Mouse (Mus musculus) embryonic facial prominence, embryonic 11.5 days (tissue): ENCODE data around the gene Pax3. TPM values are rescaled to one million over a fixed set of nuclear protein-coding genes. Genes with fewer than 3 reads are reported as not detected.

Experiments used
- ATAC-seq: fragments of 200-750 bp; cut with Nextera tagmentation; replicated peaks from 2 replicates; pipeline ENCODE4 v1.8.0; 2017; ENCODE audit warnings: low read depth; ENCODE audit not compliant: insufficient number of reproducible peaks, low FRiP score, low TSS enrichment
- DNase-seq: peaks from one replicate; pipeline ENCODE4 v3.0.0-alpha.2; 2015; ENCODE audit warnings: low spot score
- H3K27ac ChIP-seq: fragments of 300-500 bp; sonication (generic); replicated peaks from 2 replicates; pipeline ENCODE4 v1.5.1; 2014; ENCODE audit warnings: mild to moderate bottlenecking, low read depth, low read length, control low read depth
- H3K27me3 ChIP-seq: fragments of 300-500 bp; sonication (generic); 2 replicates; pipeline ENCODE4 v1.6.1; 2014; ENCODE audit warnings: mild to moderate bottlenecking, low read length, moderate library complexity, mixed read lengths; ENCODE audit not compliant: control insufficient read depth, insufficient read depth
- H3K36me3 ChIP-seq: fragments of 300-500 bp; sonication (generic); replicated peaks from 2 replicates; pipeline ENCODE4 v1.6.1; 2014; ENCODE audit warnings: low read depth, mild to moderate bottlenecking, low read length, moderate library complexity, mixed read lengths; ENCODE audit not compliant: control insufficient read depth, insufficient read depth
- H3K4me1 ChIP-seq: fragments of 300-500 bp; sonication (generic); 2 replicates; pipeline ENCODE4 v1.6.1; 2014; ENCODE audit warnings: low read length, mixed read lengths; ENCODE audit not compliant: control insufficient read depth, insufficient read depth
- H3K4me2 ChIP-seq: fragments of 300-500 bp; sonication (generic); 2 replicates; pipeline ENCODE4 v1.6.1; 2014; ENCODE audit warnings: low read depth, mild to moderate bottlenecking, control low read depth, low read length, moderate library complexity
- H3K4me3 ChIP-seq: fragments of 300-500 bp; sonication (generic); 2 replicates; pipeline ENCODE4 v1.5.1; 2014; ENCODE audit warnings: low read depth, low read length, control low read depth
- H3K9ac ChIP-seq: fragments of 300-500 bp; sonication (generic); replicated peaks from 2 replicates; pipeline ENCODE4 v1.6.1; 2014; ENCODE audit warnings: mild to moderate bottlenecking, control low read depth, low read length
- H3K9me3 ChIP-seq: fragments of 300-500 bp; sonication (generic); replicated peaks from 2 replicates; pipeline ENCODE4 v1.6.1; 2016; ENCODE audit warnings: mild to moderate bottlenecking, low read length, inconsistent platforms, mixed read lengths; ENCODE audit not compliant: control insufficient read depth
- WGBS: fragments of 180-500 bp; shearing (Covaris S2); extraction: QIAGEN DNeasy Blood & Tissue Kit; methylation state at CpG from one replicate; pipeline ENCODE4 v1.1.7; 2014; 5-methylcytosine and 5-hydroxymethylcytosine counted together
- polyA plus RNA-seq: library from polyadenylated mRNA; unstranded; fragments of >200 nt; fragmentation: Nextera tagmentation; extraction: Ambion mirVana; gene quantifications from 2 replicates; pipeline ENCODE4 v1.2.1, GENCODE M21; 2014

Gene Pax3
- polyA plus RNA-seq, 1 experiment from 2014 or later: 16.2 TPM

- no peak for ATAC-seq
- Histone ChIP-seq H3K4me2 (no peak overlapping the region), H3K36me3 (no peaks in the 10 kb centered on the region), H3K9me3 (no peaks in the 10 kb centered on the region), H3K27me3 (no peaks in the 10 kb centered on the region), H3K9ac (no peak overlapping the region), H3K27ac (no peak overlapping the region), H3K4me1 (no peaks in the 10 kb centered on the region), H3K4me3 (no peak overlapping the region)
- WGBS: 17% methylated on average over 6 of the region's 6 CpGs
- no peak for DNase-seq
Measured at GRCm38 (mm10) chr1:78157930-78158329, 39.0 kb downstream of the Pax3 start.

GRCm38 (mm10) chr1:78155796-78156195 lies 41.1 kb downstream of the Pax3 start:
- Histone ChIP-seq H3K9me3 (no peaks in the 10 kb centered on the region), H3K27ac (no peak overlapping the region), H3K9ac (no peak overlapping the region), H3K27me3 (no peaks in the 10 kb centered on the region), H3K36me3 (no peaks in the 10 kb centered on the region), H3K4me2 (no peak overlapping the region), H3K4me1 (no peaks in the 10 kb centered on the region), H3K4me3 (no peak overlapping the region)
- ATAC-seq (no peak), DNase-seq (no peak)
- WGBS: 91% methylated on average over 4 of the region's 4 CpGs

- ATAC-seq: no peak
- 24% methylated on average over 2 of the region's 2 CpGs for WGBS
Measured at GRCm38 (mm10) chr1:78148011-78148623, 48.8 kb downstream of the Pax3 start.

GRCm38 (mm10) chr1:78143403-78143802 lies 53.5 kb downstream of the Pax3 start:
- 30% methylated on average over 6 of the region's 6 CpGs for WGBS
- Histone ChIP-seq H3K27me3 (peaks cover 10% of the 10 kb centered on the region), H3K4me2 (no peak overlapping the region), H3K9ac (no peak overlapping the region), H3K4me1 (no peaks in the 10 kb centered on the region; the same call in 1 of the 2 replicates), H3K27ac (no peak overlapping the region), H3K9me3 (no peaks in the 10 kb centered on the region), H3K36me3 (no peaks in the 10 kb centered on the region), H3K4me3 (no peak overlapping the region)
- DNase-seq (no peak), ATAC-seq (no peak)

More at GRCm38 (mm10) chr1:78148011-78148623, 48.8 kb downstream of the Pax3 start:
- H3K9me3 ChIP-seq: no peaks in the 10 kb centered on the region
- H3K4me2 ChIP-seq: no peak overlapping the region
- no peak overlapping the region for H3K27ac ChIP-seq
- DNase-seq: no peak
- H3K9ac ChIP-seq: no peak overlapping the region
- H3K27me3 ChIP-seq: no peaks in the 10 kb centered on the region; the same call in 1 of the 2 replicates
- no peak overlapping the region for H3K4me3 ChIP-seq
- no peaks in the 10 kb centered on the region for H3K4me1 ChIP-seq
- no peaks in the 10 kb centered on the region for H3K36me3 ChIP-seq

GRCm38 (mm10) chr1:78142912-78143311 lies 54.0 kb downstream of the Pax3 start:
- no peak overlapping the region for H3K4me3 ChIP-seq
- H3K4me2 ChIP-seq: no peak overlapping the region
- H3K9ac ChIP-seq: no peak overlapping the region
- no peaks in the 10 kb centered on the region; the same call in 1 of the 2 replicates for H3K4me1 ChIP-seq
- ATAC-seq (no peak), DNase-seq (no peak)
- H3K27ac ChIP-seq: no peak overlapping the region
- peaks cover 10% of the 10 kb centered on the region for H3K27me3 ChIP-seq
- no peaks in the 10 kb centered on the region for H3K36me3 ChIP-seq
- WGBS: 43% methylated on average over 6 of the region's 6 CpGs
- H3K9me3 ChIP-seq: no peaks in the 10 kb centered on the region

- WGBS: 13% methylated on average over 9 of the region's 9 CpGs
- Histone ChIP-seq H3K4me1 (no peaks in the 10 kb centered on the region; the same call in 1 of the 2 replicates), H3K27ac (no peak overlapping the region), H3K4me3 (no peak overlapping the region), H3K9me3 (no peaks in the 10 kb centered on the region), H3K9ac (no peak overlapping the region), H3K4me2 (no peak overlapping the region), H3K36me3 (no peaks in the 10 kb centered on the region), H3K27me3 (peaks cover 10% of the 10 kb centered on the region)
- DNase-seq (no peak), ATAC-seq (no peak)
Measured at GRCm38 (mm10) chr1:78141741-78142501, 55.0 kb downstream of the Pax3 start.

GRCm38 (mm10) chr1:78141314-78141713 lies 55.6 kb downstream of the Pax3 start:
- H3K36me3 ChIP-seq: no peaks in the 10 kb centered on the region
- no peak overlapping the region for H3K9ac ChIP-seq
- H3K27ac ChIP-seq: no peak overlapping the region
- no peak overlapping the region for H3K4me2 ChIP-seq
- no peak for ATAC-seq
- 4% methylated on average over 7 of the region's 7 CpGs for WGBS
- no peak overlapping the region for H3K4me3 ChIP-seq
- DNase-seq: no peak
- no peaks in the 10 kb centered on the region; the same call in 1 of the 2 replicates for H3K4me1 ChIP-seq
- peaks cover 10% of the 10 kb centered on the region for H3K27me3 ChIP-seq
- H3K9me3 ChIP-seq: no peaks in the 10 kb centered on the region
